Mouse (Mus musculus) midbrain, embryonic 15.5 days (tissue): ENCODE measurements around the gene Zfp451. TPM values are rescaled to one million over a fixed set of nuclear protein-coding genes. Genes with fewer than 3 reads are reported as not detected.

Experiments
- polyA plus RNA-seq: library from polyadenylated mRNA; unstranded; fragments of >200 nt; fragmentation: Nextera tagmentation; extraction: Ambion mirVana; gene quantifications from 2 replicates; pipeline ENCODE4 v1.2.1, GENCODE M21; 2015

Gene Zfp451
- polyA plus RNA-seq, 1 experiment from 2014 or later: 48.8 TPM

Other genes starting within 250 kb of the Zfp451 start
- 21.0 and 21.7 TPM in 2 replicates for gene Prim2, start 144.8 kb downstream of the Zfp451 start, polyA plus RNA-seq
- 31.3 and 34.8 TPM in 2 replicates for gene Rab23, start 94.7 kb downstream of the Zfp451 start, polyA plus RNA-seq
- gene Bag2, start 56.8 kb downstream of the Zfp451 start, polyA plus RNA-seq: 22.2 and 23.6 TPM in 2 replicates
- 45.6 and 48.4 TPM in 2 replicates for gene Bend6, start 93.2 kb upstream of the Zfp451 start, polyA plus RNA-seq
- 38.7 and 43.0 TPM in 2 replicates for gene Dst, start 93.6 kb upstream of the Zfp451 start, polyA plus RNA-seq